Mouse (Mus musculus) kidney, postnatal 14 days (tissue): ENCODE measurements around the gene Dynlt1b.
"Not testable (repeated sequence)": the region's sequence is repeated elsewhere in the genome, so short reads cannot be mapped to it uniquely, and the experiment has no call there.

Experiments
- DNase-seq: peaks from one replicate; pipeline ENCODE4 v3.0.0; 2022; ENCODE audit warnings: mixed read lengths

Dynlt1b gene

GRCm38 (mm10) chr17:6424294-6424980, 5.5 kb upstream of the Dynlt1b start:
- not testable (repeated sequence) for DNase-seq

DNA sequence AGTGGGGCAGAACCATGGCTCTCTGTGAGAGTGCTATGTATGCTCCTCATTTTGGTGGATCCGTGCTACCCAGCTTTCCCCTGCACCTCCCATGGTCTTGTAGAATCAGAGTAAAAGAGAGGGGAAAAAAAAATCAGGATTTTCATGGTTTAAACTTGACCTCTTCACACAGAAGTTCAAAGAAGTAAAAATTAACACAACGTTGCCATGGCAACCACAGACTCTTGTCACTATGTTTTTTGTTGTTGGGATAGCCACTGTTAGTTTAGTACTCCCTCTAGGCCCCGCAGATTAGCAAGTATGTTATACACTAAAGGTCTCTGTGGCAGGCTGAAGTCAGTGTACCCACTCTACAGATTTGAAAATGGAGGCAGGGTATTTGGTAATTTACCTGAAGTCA, 4.6 kb upstream of the Dynlt1b start:
- not testable (repeated sequence) for DNase-seq

GRCm38 (mm10) chr17:6426869-6427268, 3.0 kb upstream of the Dynlt1b start:
- DNase-seq, result not testable (repeated sequence)

DNA sequence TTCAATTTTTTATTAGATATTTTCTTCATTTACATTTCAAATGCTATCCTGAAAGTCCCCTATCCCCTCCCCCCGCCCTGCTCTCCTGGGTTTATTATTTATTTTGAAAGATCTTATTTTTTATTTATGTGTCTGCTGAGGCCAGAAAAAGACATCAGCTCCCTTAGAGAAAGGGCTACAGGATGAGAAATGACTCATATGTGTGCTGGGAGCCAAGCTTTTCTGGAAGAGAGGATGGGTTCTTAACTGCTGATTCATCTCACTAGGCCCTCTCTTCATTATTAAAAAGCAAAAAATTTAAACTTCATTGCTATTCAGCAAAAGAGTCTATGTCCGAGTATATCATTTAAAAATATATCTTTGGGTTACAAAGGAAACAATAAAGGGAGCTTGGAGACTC, 986 bp upstream of the Dynlt1b start:
- not testable (repeated sequence) for DNase-seq

GRCm38 (mm10) chr17:6430410-6431001, 594 bp downstream of the Dynlt1b start:
- DNase-seq, result not testable (repeated sequence)

GRCm38 (mm10) chr17:6432456-6432855, 2.5 kb downstream of the Dynlt1b start:
- not testable (repeated sequence) for DNase-seq

- not testable (repeated sequence) for DNase-seq
Observed at GRCm38 (mm10) chr17:6433691-6434090, 3.8 kb downstream of the Dynlt1b start.

GRCm38 (mm10) chr17:6438080-6438479, 8.2 kb downstream of the Dynlt1b start:
- not testable (repeated sequence) for DNase-seq

GRCm38 (mm10) chr17:6439913-6440312, 10.0 kb downstream of the Dynlt1b start:
- not testable (repeated sequence) for DNase-seq

DNA sequence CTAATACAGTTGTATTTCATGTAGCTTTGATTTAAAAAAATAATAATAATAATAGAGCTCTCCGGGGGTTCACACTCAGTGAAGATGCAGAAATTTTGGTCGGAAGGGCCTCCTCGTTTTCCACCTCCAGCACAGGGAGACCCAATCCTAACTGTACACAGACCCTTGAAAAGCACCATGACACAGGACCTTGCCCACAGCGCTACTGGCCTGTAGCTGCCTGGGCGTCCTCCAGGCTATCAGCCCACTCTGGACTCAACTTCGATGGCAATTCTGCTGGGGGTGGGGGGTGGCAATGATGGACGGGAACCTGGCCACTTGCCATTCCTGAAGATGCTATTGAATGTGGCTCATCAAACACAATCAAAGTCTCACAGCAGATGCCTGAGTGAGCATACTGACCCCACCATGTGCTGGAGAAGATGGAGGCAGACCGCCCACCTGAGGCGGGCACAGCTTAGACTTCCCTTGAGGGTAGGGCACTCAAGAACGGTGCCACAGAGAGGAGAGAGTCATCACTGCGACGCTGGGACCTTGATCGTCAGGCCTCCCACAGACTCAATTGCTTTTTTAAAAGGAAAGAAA, 10.7 kb downstream of the Dynlt1b start:
- DNase-seq, result not testable (repeated sequence)

DNA sequence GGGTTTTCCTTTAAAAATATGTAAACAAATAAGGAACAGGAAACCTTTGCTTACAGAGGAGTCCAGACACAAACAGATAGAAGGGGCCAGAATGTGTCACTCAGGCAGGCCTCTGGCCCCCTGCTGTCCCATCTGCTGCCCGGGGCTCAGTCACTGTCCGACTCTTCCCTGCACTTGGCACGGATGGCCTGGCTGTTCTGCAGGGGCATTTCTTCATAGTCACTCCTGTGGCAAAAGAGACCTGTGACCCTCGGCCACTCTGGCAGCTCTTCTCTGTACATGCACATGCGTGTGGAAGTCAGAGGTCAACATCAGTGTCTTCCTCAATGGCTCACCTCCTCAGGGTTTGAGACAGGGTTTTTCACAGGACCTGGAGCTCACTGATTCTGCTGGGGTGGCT, 11.3 kb downstream of the Dynlt1b start:
- not testable (repeated sequence) for DNase-seq

- DNase-seq, result not testable (repeated sequence)
Observed at GRCm38 (mm10) chr17:6442513-6442912, 12.6 kb downstream of the Dynlt1b start.

- not testable (repeated sequence) for DNase-seq
Observed at GRCm38 (mm10) chr17:6445794-6446587, 16.1 kb downstream of the Dynlt1b start.

DNA sequence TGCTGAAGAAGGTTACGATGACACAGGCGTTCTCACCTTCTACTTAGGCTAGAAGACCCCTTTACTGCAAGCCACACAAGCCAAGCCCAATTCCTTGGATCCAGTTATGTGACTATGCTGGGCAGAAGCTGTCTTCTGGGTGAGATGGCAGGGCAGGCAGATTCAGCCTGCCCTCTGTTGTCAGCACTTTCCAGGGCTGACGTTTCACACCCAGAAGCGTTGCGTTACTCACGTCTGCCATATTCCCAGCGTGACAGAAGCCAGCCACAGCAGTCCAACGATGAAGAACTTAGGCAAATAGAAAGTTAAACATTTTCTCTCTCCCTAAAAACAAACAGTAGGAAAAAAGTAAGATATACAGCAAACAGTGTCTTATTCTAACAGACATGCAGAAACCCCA, 18.4 kb downstream of the Dynlt1b start:
- DNase-seq, result not testable (repeated sequence)

GRCm38 (mm10) chr17:6449166-6449565, 19.3 kb downstream of the Dynlt1b start:
- not testable (repeated sequence) for DNase-seq

- not testable (repeated sequence) for DNase-seq
Observed at GRCm38 (mm10) chr17:6451205-6451604, 21.3 kb downstream of the Dynlt1b start.

- DNase-seq, result not testable (repeated sequence)
Observed at GRCm38 (mm10) chr17:6452689-6453088, 22.8 kb downstream of the Dynlt1b start.

- not testable (repeated sequence) for DNase-seq
Observed at GRCm38 (mm10) chr17:6454703-6455102, 24.8 kb downstream of the Dynlt1b start.

DNA sequence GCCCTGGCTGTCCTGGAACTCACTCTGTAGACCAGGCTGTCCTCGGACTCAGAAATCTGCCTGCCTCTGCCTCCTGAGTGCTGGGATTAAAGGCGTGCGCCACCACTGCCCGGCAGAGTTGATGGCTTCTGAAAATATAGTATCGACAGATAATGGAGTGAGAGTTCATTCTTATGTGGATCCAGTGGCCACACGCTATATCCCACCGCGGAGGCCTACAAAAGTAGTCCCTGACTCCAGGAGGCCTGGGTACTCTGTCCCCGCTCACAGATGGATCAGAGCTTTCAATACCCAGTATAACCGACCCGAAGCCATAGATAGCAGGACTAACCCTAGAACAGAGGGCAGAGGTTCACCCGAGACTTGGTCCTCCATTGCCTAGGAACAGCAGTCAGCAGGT, 26.0 kb downstream of the Dynlt1b start:
- not testable (repeated sequence) for DNase-seq

- not testable (repeated sequence) for DNase-seq
Observed at GRCm38 (mm10) chr17:6456614-6457402, 26.9 kb downstream of the Dynlt1b start.

DNA sequence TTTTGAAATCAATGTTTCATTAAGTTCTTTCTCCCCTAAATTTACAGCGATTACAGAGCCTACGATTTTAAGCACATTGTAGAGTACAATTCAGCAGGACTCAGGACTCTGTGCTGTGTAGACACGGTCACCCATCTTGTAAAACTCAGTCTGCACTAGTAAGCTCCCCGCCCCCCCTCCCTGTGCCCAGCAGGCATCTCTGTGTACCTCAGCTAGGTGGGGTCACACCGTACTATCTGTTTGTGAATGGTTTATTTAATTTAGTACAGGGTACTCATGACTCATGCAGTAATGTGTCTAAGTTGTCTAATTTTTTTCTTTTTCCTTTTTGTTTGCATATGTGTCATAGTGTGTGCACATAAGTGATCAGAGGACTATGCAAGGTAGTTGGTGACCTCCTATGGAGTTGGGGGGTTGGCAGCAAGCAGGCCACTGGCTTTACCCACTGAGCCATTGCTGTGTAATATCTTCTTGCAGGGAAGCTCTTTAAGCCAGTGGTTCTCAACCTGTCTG, 31.2 kb downstream of the Dynlt1b start:
- not testable (repeated sequence) for DNase-seq

- DNase-seq, result not testable (repeated sequence)
Observed at GRCm38 (mm10) chr17:6465735-6466134, 35.8 kb downstream of the Dynlt1b start.
